ENCODE assay signal across 9 mouse cellular contexts in genomic region chr11:5912635-5913034, GRCm38 (mm10). TPM values are rescaled to one million over a fixed set of nuclear protein-coding genes. Genes with fewer than 3 reads are reported as not detected.
DNase-seq lines count a peak whose midpoint lies in the region; ATAC-seq lines count a peak whose summit lies in the region.
"Had no signal": no experiment of that assay in that cellular context is flagged by ENCODE, and none has a peak within 500 bp of the region (broad histone marks: within the 10 kb centered on the region; RNA-seq: fewer than 3 reads in every experiment).

No protein-coding gene starts in this region.

- no peak overlapping the region for H3K4me2 ChIP-seq in midbrain, embryonic 15.5 days
- H3K4me2 ChIP-seq: embryonic facial prominence, embryonic 12.5 days had no signal

- H3K9me3 ChIP-seq in midbrain, embryonic 10.5 days (replicated peaks) = no peaks in the 10 kb centered on the region
- no peaks in the 10 kb centered on the region for H3K9me3 ChIP-seq in midbrain, embryonic 15.5 days
- H3K9me3 ChIP-seq: embryonic facial prominence, embryonic 12.5 days had no signal

- 35% methylated on average over 5 of the region's 5 CpGs for WGBS in midbrain, embryonic 10.5 days
- 26% methylated on average over 5 of the region's 5 CpGs for WGBS in midbrain, embryonic 15.5 days

- no peak overlapping the region for H3K9ac ChIP-seq in midbrain, embryonic 15.5 days
- H3K9ac ChIP-seq: embryonic facial prominence, embryonic 12.5 days had no signal

- H3K36me3 ChIP-seq in midbrain, embryonic 10.5 days = no peaks in the 10 kb centered on the region
- H3K36me3 ChIP-seq in midbrain, embryonic 15.5 days (replicated peaks) = no peaks in the 10 kb centered on the region
- H3K36me3 ChIP-seq: embryonic facial prominence, embryonic 12.5 days had no signal

- no peak for ATAC-seq in midbrain, embryonic 15.5 days (replicated peaks)

- 0 out of 2 replicates have a peak, but pooled peaks cover 7% of the 10 kb centered on the region for H3K27me3 ChIP-seq in midbrain, embryonic 10.5 days (ENCODE audit: low read depth, poor library complexity, severe bottlenecking)
- no peaks in the 10 kb centered on the region for H3K27me3 ChIP-seq in midbrain, embryonic 15.5 days (replicated peaks)
- H3K27me3 ChIP-seq: embryonic facial prominence, embryonic 12.5 days had no signal

- 0 out of 2 replicates have a peak, but pooled peaks cover 14% of the 10 kb centered on the region for H3K4me1 ChIP-seq in midbrain, embryonic 10.5 days
- 0 out of 2 replicates have a peak, but pooled peaks cover 2% of the 10 kb centered on the region for H3K4me1 ChIP-seq in midbrain, embryonic 15.5 days
- H3K4me1 ChIP-seq: embryonic facial prominence, embryonic 12.5 days had no signal

- DNase-seq in midbrain, embryonic 10.5 days (ENCODE audit: low spot score) = peak; percentile 45
- peak; percentile 81 for DNase-seq in adipocyte (ENCODE audit: low spot score)
- DNase-seq in embryo, embryonic 10.5 days (ENCODE audit: low spot score) = peak; percentile 76
- peak; percentile 81 to 82 for DNase-seq in heart, postnatal 10 days
- DNase-seq in left cerebral cortex, postnatal 10 days (ENCODE audit: extremely low spot score in 1 of 2, low spot score in 2 of 2) = peak; percentile 52 to 68
- DNase-seq in naive thymus-derived CD4-positive, alpha-beta T cell, adult 2 months (ENCODE audit: low read depth) = peak; percentile 30
- peak; percentile 51 for DNase-seq in urinary bladder, postnatal 25 days (ENCODE audit: low spot score)

- intact Hi-C loops in heart, postnatal 10 days (cut with DNase I) = no loop called here
- intact Hi-C loops in left cerebral cortex, postnatal 10 days (cut with DNase I) = no loop called here

- H3K4me3 ChIP-seq in midbrain, embryonic 10.5 days = no peak overlapping the region
- H3K4me3 ChIP-seq in midbrain, embryonic 15.5 days = no peak overlapping the region
- H3K4me3 ChIP-seq: embryonic facial prominence, embryonic 12.5 days had no signal

- H3K27ac ChIP-seq in midbrain, embryonic 10.5 days (replicated peaks) = no peak overlapping the region; the same call in 1 of the 2 replicates
- no peak overlapping the region for H3K27ac ChIP-seq in midbrain, embryonic 15.5 days
- H3K27ac ChIP-seq: embryonic facial prominence, embryonic 12.5 days had no signal

RNA-seq across cellular contexts. Expression of gene Myl7, which starts 14.1 kb away (rescaled TPM):
- polyA plus RNA-seq in midbrain, embryonic 10.5 days (2016; fragmentation: Nextera tagmentation; extraction: Ambion mirVana) = 2.5 and 3.7 TPM in 2 replicates
- polyA plus RNA-seq in midbrain, embryonic 15.5 days (2015; fragmentation: Nextera tagmentation; extraction: Ambion mirVana) = 1.6 TPM in 1 of 2 replicates, not detected in the other
- total RNA-seq in heart, postnatal 10 days (2021) = 100 to 1,000 TPM; 363 to 942 TPM
- total RNA-seq in left cerebral cortex, postnatal 10 days (2021) = not detected

RNA-seq across cellular contexts. Expression of gene Pold2, which starts 34.5 kb away (rescaled TPM):
- polyA plus RNA-seq in midbrain, embryonic 10.5 days (2016; fragmentation: Nextera tagmentation; extraction: Ambion mirVana) = 148 and 160 TPM in 2 replicates
- 51.0 and 59.6 TPM in 2 replicates for polyA plus RNA-seq in midbrain, embryonic 15.5 days (2015; fragmentation: Nextera tagmentation; extraction: Ambion mirVana)
- 10 to 100 TPM; 34.8 to 44.1 TPM for total RNA-seq in heart, postnatal 10 days (2021)
- 10 to 100 TPM; 21.1 to 22.0 TPM for total RNA-seq in left cerebral cortex, postnatal 10 days (2021)

RNA-seq across cellular contexts. Expression of gene Gck, which starts 37.2 kb away (rescaled TPM):
- 2.5 and 2.9 TPM in 2 replicates for polyA plus RNA-seq in midbrain, embryonic 10.5 days (2016; fragmentation: Nextera tagmentation; extraction: Ambion mirVana)
- polyA plus RNA-seq in midbrain, embryonic 15.5 days (2015; fragmentation: Nextera tagmentation; extraction: Ambion mirVana) = 10.0 and 11.2 TPM in 2 replicates
- total RNA-seq in heart, postnatal 10 days (2021) = 1 to 10 TPM in 1 of 2 experiments, under 1 TPM in 1; 0.40 to 1.5 TPM
- total RNA-seq in left cerebral cortex, postnatal 10 days (2021) = 1 to 10 TPM; 1.1 to 1.4 TPM

RNA-seq across cellular contexts. Expression of gene Ykt6, which starts 42.9 kb away (rescaled TPM):
- 54.5 and 60.4 TPM in 2 replicates for polyA plus RNA-seq in midbrain, embryonic 10.5 days (2016; fragmentation: Nextera tagmentation; extraction: Ambion mirVana)
- 96.8 and 104 TPM in 2 replicates for polyA plus RNA-seq in midbrain, embryonic 15.5 days (2015; fragmentation: Nextera tagmentation; extraction: Ambion mirVana)
- 10 to 100 TPM; 85.7 to 97.5 TPM for total RNA-seq in heart, postnatal 10 days (2021)
- 100 to 1,000 TPM; 130 to 133 TPM for total RNA-seq in left cerebral cortex, postnatal 10 days (2021)

RNA-seq across cellular contexts. Expression of gene Aebp1, which starts 50.9 kb away (rescaled TPM):
- polyA plus RNA-seq in midbrain, embryonic 10.5 days (2016; fragmentation: Nextera tagmentation; extraction: Ambion mirVana) = 8.1 and 13.5 TPM in 2 replicates
- 21.9 and 27.7 TPM in 2 replicates for polyA plus RNA-seq in midbrain, embryonic 15.5 days (2015; fragmentation: Nextera tagmentation; extraction: Ambion mirVana)
- total RNA-seq in heart, postnatal 10 days (2021) = 10 to 100 TPM; 35.2 to 40.1 TPM
- 10 to 100 TPM; 14.8 to 16.0 TPM for total RNA-seq in left cerebral cortex, postnatal 10 days (2021)

Comparison
In these comparisons a context has a peak if more than half of its experiments do, and no peak if none do; other contexts are left out.
1. DNase-seq: peak in every context shown above with its lines; median percentile 82 in heart, postnatal 10 days; 81 in adipocyte; 76 in embryo, embryonic 10.5 days; 60 in left cerebral cortex, postnatal 10 days; 51 in urinary bladder, postnatal 25 days; 45 in midbrain, embryonic 10.5 days; 30 in naive thymus-derived CD4-positive, alpha-beta T cell, adult 2 months.
2. RNA of gene Myl7, which starts 14.1 kb away (total RNA-seq): 363 to 942 TPM in heart, postnatal 10 days; not detected in left cerebral cortex, postnatal 10 days; every median in the first group is over 100 times any median in the second.